Mouse (Mus musculus) telencephalon, adult 2 months (tissue): ENCODE data around the gene Foxi1.

ENCODE experiments used
- DNase-seq: peaks from one replicate; pipeline ENCODE4 v3.0.0-alpha.2; 2011; ENCODE audit warnings: low read depth, low spot score

The Foxi1 gene

GRCm38 (mm10) chr11:34158916-34159315, 49.0 kb downstream of the Foxi1 start:
- no peak for DNase-seq

- DNase-seq: no peak
These were observed 52.7 kb downstream of the Foxi1 start for GRCm38 (mm10) chr11:34155235-34155634.
